Mouse (Mus musculus): ENCODE measurements around the gene Plekha5. TPM values are rescaled to one million over a fixed set of nuclear protein-coding genes. Genes with fewer than 3 reads are reported as not detected.
A peak's percentile ranks its signal among the peaks of the same experiment; 100 is the strongest.

The Plekha5 gene
- polyA plus RNA-seq, 2 experiments from 2014 or later, result 14.2 to 15.0 TPM

DNA sequence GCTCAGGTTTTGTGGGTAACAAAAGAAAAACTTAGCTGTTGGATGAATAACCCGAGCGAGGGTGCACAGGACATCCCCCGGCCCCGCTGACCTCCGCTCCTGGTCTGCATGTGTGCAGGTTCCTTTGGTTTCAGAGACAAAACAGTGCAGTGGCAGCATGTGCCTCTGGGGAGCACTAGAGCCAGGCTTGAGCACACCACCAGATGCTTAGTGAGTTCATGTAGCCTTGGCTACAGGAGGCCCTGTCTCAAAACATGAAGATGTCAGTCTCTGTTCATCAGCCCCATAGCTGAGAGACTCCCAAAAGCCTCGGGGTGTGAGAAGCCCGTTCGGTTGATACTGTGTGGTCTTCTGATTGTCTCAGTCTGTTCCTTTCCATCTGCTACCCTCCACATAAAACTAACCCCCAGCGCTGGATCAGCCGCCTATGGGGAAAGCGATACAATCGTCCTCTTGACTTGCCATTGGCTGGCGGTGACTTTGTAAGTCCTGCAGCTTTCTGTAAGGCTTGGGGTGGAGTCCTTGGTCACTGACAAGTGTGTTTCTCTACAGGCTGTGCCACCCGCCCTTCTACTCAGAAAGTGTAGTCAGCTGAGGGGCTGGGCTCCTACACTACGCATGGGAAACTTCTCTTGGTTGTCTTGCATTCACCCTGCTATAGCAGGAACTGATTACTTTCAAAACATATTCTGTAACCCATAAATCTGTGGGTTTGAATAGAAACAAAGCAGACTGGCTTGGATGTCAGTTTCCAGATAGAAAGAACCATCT is 32.7 kb downstream of the Plekha5 start:
- ATAC-seq, result no peak

DNA sequence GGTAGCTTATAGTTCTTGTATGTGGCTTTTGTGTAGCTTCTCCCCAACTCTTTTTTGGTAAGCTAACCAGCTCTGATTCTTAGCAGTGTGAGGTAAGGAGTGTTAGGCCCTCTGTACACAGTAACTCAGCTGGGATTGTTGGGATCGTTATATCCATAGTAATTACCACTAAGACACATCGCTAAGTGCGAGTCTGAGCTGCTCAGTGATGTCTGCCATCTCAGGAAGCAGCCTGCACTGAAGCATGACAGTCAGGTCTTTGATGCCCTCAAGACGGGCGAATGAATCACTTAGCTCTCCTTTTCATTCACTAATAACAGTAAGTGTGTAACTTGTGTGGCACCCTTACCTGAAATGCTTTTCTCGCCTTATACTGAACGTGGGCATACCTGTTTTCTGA is 36.5 kb downstream of the Plekha5 start:
- ATAC-seq, result no peak

DNA sequence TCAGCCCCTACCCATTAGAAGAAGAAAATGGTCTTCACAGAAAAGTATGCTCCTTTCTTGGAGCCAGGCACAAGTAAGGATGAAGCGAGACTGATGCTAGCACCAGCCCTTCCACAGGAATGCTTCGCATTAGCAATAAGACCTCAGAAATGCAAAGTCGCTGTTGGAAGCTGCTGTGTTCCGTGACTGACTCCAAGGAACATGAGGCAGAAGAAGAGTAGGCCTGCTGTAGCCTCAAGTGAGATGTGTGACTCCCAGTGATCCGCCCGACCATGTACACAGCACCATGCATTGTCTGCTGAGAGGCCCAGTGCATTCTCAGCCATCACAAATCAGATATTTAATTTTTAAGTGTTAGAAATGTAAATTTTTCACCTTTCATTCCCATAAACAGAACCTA is 41.0 kb downstream of the Plekha5 start:
- no peak for ATAC-seq

DNA sequence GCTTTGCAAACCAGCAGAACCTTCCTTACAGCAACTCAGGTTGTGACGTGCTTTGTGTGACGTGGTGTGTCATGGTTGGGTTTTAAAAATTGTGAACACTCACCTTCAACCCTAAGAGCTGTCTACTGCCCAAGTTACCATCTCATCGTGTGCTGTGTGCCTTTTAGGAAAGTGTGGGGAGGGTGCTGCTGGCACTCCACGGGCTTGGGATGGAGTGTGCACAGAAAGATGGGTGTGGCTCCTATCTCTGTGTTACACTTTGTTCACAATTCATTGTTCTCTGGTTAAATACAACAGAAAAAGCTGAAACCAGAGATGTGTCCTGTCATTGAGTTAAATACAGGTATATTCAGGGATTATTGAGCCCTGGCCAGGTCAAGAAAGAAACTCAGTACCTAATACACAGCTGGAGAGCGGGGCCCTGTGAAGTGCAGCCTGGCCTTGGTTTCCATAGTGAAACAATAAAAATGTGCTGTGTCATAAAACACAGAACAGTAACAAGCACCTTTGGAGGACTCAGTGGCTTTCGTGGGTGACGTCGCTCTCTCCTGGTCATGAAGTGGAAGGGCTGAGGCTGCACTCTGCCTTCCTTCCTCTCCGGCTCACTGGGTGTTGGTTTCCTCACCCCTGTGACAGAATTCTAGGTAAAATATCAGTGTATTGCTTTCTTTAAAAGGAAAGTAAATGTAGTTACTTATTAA is 42.2 kb downstream of the Plekha5 start:
- ATAC-seq, result peak; percentile 83

DNA sequence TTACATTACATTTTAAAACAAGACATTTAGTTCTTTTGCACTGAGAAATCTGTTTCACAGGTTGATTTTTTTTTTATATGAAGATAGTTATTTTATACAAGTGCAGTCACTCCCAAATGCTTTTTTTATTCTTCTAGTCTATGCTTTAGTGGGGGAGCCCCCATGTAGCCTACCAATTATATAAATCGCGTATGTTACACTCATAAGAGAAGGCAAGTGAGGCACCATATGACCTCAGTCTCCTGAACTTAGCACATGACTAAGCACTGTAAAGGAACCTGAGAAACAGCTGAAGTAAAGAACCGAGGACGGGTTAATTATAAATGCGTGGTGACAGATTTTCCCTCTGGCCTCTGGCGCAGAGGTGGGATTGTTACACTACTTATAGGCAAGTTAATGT is 43.0 kb downstream of the Plekha5 start:
- ATAC-seq, result no peak

DNA sequence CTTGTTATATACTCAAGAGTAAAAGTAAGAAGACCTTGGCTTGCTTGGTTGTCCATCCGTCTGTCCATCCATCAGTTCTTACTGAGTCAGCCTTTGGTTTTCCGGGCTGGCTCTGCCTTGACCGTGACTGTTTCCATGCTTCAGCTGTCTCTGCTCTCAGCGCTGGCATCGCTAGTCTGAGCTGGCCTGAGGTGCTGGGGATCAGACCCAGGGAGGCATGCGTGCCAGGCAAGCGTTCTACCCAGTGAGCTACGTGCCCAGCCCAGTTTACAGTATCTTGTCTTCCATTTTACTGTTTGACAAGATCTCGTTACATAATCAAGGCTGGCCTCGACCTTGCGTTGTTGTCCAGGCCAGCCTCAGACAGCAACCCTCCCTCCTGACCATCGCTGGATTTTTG is 44.0 kb downstream of the Plekha5 start:
- ATAC-seq, result no peak

DNA sequence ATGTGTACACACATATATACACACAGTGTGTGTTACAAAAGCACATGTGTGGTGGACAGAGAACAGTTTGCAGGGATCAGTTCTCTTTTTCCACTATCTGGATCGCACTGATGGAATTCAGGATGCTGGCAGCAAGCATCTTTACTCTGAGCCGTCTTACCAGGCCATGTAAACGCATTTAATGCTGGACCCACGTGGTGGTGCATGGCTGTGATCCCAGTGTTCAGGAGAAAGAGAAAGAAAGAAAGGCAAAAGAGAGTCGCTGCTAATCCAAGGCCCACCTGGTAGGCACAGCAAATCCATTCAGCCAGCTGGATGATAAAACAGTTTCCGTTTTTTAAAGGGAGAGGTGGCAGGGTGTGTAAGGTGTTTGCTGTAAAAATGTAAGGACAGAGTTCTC is 45.9 kb downstream of the Plekha5 start:
- no peak for ATAC-seq

DNA sequence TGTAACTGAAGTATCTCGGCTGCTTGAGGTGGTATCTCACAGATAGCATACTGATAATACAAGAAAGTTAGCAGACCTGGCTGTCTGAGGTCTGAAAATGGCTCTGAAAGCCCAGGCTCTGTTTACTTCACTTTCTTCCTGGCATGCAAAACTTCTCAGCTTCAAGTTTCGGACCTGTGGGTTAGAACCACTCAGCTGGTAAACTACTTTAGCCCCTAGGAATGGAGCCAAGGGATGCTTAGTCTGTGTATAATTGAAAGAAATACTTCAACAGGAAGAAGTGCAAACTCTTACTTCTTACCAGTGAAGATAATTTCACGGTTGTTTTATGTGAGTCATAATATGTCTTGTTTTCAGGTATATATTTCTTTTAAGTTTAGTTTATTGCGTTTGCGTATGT is 47.9 kb downstream of the Plekha5 start:
- no peak for ATAC-seq

DNA sequence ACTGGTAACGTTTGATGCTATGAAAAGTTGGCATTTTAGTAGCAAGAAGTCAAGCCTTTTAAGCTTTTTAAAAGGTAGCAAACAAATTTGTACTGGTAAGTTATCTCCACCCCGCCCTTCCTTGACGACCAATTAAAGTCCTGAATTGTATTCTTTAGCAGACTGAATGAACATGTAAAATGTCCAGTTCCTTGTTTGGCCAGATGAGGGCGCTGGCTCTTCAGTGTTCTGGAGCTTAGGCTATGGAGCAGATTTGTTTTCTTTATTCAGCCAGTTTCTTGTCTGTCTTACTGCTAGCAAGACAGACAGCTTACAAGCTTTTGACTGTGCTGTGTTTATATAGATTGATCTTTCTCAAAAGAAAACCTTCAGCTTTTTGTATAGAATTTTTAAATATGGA is 48.5 kb downstream of the Plekha5 start:
- ATAC-seq, result peak; percentile 62

DNA sequence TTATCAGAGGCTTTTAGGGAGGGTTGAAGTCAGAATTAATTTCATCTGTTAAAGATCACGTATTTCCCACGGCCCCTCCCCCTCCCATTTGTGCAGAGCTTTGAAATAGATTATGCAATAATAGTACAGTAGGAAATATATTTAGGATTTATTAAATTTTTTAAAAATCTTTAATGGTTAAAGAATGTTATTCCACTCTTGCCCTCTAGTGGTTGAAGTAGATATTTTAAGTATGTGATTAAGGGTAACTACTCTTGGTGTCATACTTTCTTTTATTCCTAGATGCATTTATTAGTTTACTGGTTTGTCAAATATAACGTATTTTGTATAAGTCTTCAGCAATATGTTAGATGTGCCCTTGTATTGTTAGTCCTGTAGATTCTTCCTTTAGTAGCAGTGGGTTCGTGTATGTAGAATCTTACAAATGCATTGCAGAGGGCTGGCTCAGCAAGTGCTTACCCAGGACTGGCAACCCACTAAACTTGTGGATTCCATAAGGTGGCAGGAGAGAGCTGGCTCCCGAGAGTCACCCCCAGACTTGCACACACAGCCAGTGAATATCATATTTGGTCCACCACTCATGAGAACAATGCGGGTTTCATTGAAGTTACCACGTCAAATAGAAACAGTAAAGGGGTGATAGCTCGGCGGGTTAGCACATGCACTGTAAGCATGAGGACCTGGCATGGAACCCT is 51.7 kb downstream of the Plekha5 start:
- ATAC-seq, result no peak

DNA sequence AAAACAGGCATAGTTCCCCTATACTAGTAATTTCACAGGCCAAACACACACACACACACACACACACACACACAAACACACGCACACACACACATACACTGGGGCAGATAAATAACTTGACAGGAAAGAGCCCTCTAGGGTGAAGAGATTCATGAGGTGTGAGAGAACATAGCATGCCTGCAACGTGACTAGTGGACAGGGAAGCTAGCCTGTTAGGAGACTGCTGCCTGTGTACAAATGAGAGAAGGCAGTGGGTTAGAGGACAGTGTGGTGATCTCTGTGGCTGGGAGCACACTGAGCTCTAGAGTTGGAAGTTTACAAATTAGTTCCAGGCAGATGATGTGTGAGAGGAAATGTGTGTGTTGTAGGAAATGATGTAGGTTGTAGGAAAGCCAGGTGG is 53.1 kb downstream of the Plekha5 start:
- ATAC-seq, result no peak

DNA sequence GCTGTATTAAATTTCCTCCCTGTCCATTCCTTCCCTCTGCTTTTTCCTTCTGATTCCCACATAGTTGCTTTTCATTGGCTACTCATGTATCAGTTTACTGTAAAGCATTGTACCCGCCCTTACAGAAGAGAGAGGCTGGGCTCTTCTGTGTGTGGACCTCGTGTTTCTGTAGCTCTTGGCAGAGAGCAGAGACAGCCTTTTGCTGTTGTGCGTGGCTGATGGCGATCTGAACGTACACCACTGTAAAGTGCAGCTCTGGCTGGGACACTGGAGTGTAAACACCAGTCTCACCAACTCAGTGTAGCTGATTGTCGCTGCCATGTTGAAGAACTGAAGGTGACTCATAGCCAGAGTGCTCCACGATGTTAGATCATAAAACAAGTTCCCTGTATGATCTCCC is 54.2 kb downstream of the Plekha5 start:
- ATAC-seq, result no peak

DNA sequence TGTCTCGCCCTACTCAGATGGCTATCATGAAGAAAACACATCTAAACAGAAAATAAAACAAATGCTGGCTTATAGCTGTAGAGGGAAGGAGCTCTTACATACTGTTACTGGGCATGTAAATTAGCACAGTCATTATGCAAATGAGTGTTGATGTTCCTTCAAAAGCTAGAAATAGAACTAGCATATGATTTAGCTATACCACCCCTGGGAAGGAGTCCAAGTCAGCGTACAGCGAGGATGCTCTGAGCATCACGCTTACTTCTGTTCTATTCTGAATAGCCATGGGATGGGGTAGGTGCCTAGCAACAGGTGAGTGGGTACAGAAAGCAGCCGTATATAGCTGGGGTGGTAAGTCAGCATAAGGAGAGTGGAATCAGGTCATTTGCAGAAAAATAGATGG is 55.1 kb downstream of the Plekha5 start:
- ATAC-seq, result no peak

DNA sequence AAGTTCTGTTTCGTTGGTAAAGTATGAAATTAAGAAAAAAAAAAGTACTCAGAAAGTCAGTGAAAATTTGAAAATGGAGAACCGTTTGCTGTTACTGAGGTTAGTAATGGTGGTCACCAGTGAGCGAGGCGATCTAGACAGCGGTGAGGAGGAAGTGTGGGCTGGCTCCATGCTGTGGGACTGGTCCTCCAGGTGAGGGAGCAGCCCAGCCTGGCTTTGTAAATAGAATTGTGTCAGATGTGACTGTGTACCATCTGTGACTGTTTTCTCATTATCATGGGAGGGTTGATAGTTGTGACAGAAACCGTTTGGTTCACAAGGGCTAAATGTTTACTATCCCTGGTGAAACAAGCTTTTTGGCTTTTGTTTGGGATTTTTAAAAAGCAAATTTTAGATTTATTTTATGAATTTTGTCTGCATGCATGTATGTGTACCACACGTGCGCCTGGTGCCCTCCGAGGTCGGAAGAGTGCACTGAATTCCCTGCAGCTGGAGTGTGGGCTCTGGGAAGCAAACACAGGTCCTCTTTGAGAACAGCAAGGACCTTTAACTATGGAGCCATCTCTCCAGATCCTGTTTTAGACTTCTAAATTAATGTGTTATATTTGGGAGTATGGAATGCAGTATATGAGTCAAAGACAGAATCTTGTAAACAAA is 56.7 kb downstream of the Plekha5 start:
- ATAC-seq, result no peak

DNA sequence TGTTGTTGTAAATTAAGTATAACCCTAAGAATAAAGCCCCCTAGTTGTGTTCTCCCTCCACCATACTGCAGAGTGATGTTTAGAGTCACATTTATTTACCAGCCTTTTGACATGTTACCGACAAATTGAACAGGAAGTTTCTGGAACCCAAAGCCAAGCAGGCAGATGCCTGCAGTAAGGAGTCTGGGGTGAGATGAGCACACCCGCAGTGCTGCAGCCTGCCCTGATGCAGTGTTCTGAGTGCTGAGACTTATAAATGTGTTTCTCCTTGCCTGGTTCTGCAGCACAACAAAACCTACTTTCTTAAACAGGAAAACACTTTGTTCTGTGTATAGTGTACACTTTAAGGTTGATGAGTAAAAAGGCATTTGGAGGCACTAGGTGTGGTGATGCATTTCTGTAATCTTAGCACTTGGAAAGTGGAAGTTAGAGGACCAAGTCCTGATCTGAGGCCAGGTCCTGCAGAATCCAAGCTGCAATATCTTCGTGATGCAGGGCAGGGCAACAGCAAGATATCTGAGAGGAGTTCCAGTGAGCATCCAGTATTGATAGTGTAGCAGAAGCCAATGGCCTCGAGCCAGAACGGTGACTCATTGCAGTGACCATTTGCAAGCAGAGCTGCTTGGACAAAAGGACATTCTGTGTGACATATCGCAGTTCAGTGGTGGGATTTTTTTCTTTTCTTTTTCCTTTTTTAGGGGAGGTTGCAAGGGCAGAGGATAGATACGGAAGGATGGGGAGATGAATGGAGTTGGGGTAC is 58.0 kb downstream of the Plekha5 start:
- ATAC-seq, result no peak

DNA sequence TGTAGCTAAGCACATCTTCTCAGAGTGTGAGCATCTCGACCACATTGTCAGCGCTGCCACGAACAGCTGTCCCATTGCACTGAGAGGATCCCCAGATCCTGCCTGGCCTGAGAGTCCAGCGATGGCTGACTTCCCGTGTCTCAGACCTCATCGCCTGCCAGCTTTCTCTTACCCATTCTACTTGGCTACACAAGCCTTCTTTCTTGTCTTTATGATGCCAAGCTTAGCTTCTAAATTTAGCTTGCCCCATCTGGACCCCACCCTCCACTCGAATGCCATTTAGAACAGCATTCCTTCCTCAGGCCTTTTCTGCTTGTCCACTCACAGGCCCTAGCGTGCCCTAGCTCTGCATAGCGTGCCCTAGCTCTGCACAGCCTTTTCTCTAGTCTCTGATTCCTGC is 60.3 kb downstream of the Plekha5 start:
- ATAC-seq, result no peak

DNA sequence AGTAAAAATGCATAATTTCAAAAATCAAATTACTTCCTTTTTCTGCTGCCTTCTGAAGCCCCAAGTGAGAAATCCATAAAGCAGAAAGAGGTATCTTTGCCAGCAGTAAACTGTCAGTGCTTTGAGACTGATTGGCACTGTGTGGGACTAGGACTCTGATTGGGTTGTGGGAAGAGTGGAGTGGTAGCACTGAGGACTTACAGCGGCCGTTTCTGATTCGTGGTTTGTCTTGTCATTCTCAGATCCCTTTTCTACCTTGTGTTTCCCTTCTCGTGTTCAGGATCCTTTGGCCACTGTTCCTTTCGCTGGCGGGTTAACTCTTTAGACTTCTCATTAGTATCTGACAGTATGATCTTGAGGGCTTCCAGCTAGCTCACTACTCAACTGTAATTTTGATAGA is 61.8 kb downstream of the Plekha5 start:
- no peak for ATAC-seq

DNA sequence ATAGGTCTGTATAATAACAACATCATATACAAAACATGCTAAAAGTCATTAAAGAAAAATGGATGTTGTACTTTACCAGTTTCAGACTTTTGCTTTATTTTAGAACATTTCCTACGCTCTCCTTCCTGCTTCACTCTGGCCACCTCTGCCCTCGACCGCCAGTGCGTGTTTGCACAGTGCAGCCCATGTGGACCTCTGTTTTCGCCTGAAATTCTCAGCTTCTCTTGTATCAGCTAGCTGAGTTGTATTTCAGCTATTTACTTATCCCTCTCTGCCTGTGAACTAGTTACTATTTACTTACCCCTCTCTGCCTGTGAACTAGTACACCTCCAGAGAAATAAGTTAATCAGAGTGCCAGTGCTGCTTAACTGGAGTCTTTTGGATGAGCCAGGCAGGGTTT is 62.8 kb downstream of the Plekha5 start:
- ATAC-seq, result no peak

DNA sequence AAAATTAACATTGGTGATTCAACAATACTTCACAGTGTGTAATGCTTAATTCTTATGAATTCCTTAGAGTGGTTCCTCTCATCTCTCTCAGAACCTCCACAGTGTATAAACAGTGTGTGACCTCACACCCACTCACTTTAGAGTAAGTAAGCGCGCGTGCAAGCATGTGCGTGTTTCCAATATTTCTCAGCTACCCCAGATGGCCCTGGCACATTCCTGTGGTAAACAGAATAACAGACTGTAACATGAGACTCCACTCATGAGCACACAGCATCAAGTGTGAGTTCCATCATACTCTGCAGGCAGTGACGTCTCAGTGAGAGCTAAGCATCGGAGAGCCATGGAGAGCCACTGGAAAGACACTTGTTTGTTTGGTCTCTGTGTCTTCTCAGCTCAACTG is 63.6 kb downstream of the Plekha5 start:
- ATAC-seq, result no peak

DNA sequence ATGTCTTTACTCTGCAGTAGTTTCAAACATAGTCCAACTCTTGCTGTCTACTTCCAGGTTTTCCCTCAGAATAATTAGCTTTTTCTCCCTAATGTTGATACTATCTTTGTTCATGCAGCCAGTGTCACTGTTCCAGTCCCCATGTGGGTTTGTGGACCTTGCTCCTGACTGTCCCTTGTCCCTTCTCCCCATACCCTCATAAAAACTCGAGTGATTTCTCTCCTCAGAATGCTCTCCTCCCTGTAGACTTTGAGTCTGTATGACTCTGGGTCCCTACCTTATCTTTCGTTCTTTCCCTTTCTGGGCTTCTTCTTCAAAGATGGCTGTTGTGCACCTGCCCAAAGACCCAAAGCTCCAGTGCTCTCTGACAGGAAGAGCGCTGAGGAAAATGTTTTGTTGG is 64.8 kb downstream of the Plekha5 start:
- no peak for ATAC-seq

DNA sequence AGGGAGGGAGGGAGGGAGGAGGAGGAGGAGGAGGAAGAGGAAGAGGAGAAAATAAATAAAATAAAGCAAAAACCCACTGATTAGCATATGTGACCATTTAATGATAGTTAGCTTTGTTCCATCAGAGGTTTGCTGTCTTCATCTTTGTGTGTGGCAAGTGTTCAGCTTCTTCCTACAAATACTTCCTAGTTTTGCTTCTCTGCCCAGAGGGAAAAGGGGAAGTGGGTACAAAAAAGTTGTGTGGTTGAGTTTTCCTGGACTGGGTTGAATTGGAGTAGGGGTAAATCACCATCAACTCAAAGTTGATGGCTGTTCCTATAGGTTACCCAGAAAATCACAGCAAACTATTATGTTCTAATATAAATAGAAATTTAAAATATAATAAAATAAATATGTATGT is 65.7 kb downstream of the Plekha5 start:
- no peak for ATAC-seq

DNA sequence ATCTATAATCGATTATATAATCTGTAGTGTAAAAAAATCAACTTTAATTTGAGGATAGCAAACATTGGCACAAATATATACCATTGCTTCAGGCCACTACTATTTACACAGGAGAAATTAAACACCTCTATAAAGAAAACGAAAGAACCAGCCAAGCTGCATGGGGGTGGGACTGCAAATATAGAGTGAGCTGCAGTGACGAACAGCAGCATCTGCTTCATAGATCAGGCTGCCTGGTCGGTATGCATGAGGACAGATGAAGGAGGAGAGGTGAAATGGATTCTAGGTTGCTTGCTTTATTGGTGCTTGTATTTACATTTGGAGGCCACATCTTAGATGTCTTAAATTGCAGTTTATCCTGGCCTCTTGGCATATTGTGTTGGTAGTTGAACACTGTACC is 66.4 kb downstream of the Plekha5 start:
- no peak for ATAC-seq

All from activated CD4-positive, CD25-positive, alpha-beta regulatory T cell, adult 4 months (primary cell).